Mouse (Mus musculus): ENCODE data around the gene Ptprt.

Ptprt gene

GRCm38 (mm10) chr2:162660941-162661386, at the start of gene Ptprt:
Gene Ptprt (minus strand): TSS chr2:162661147.
- peak; percentile 51 for DNase-seq

GRCm38 (mm10) chr2:162710443-162710842, 49.5 kb upstream of the Ptprt start:
- no peak for DNase-seq

GRCm38 (mm10) chr2:162699691-162700090, 38.7 kb upstream of the Ptprt start:
- DNase-seq, result no peak

GRCm38 (mm10) chr2:162699036-162699435, 38.1 kb upstream of the Ptprt start:
- DNase-seq, result no peak

GRCm38 (mm10) chr2:162698068-162698467, 37.1 kb upstream of the Ptprt start:
- DNase-seq, result no peak

- peak; percentile 8 for DNase-seq
Observed at GRCm38 (mm10) chr2:162697151-162697550, 36.2 kb upstream of the Ptprt start.

GRCm38 (mm10) chr2:162692143-162692542, 31.2 kb upstream of the Ptprt start:
- no peak for DNase-seq

GRCm38 (mm10) chr2:162682674-162683073, 21.7 kb upstream of the Ptprt start:
- DNase-seq, result peak; percentile 26

GRCm38 (mm10) chr2:162662431-162662970, 1.6 kb upstream of the Ptprt start:
- DNase-seq, result no peak

GRCm38 (mm10) chr2:162661733-162662132, 786 bp upstream of the Ptprt start:
- no peak for DNase-seq

GRCm38 (mm10) chr2:162660231-162660940, 561 bp downstream of the Ptprt start:
- no peak for DNase-seq

GRCm38 (mm10) chr2:162658997-162659396, 1.9 kb downstream of the Ptprt start:
- peak; percentile 78 for DNase-seq

GRCm38 (mm10) chr2:162657541-162657940, 3.4 kb downstream of the Ptprt start:
- DNase-seq, result no peak

- no peak for DNase-seq
Observed at GRCm38 (mm10) chr2:162654416-162654815, 6.5 kb downstream of the Ptprt start.

GRCm38 (mm10) chr2:162638676-162639075, 22.3 kb downstream of the Ptprt start:
- DNase-seq, result peak; percentile 93

GRCm38 (mm10) chr2:162637537-162637936, 23.4 kb downstream of the Ptprt start:
- DNase-seq, result no peak

- peak; percentile 37 for DNase-seq
Observed at GRCm38 (mm10) chr2:162636387-162637009, 24.4 kb downstream of the Ptprt start.

GRCm38 (mm10) chr2:162634901-162635300, 26.0 kb downstream of the Ptprt start:
- DNase-seq, result no peak

GRCm38 (mm10) chr2:162626076-162626475, 34.9 kb downstream of the Ptprt start:
- no peak for DNase-seq

GRCm38 (mm10) chr2:162624707-162625106, 36.2 kb downstream of the Ptprt start:
- no peak for DNase-seq

GRCm38 (mm10) chr2:162614256-162614655, 46.7 kb downstream of the Ptprt start:
- DNase-seq, result no peak

- DNase-seq, result no peak
Observed at GRCm38 (mm10) chr2:162613480-162613879, 47.5 kb downstream of the Ptprt start.

- no peak for DNase-seq
Observed at GRCm38 (mm10) chr2:162602721-162603120, 58.2 kb downstream of the Ptprt start.

- DNase-seq, result no peak
Observed at GRCm38 (mm10) chr2:162591388-162591787, 69.6 kb downstream of the Ptprt start.

Data from cerebellum, adult 11-12 months (tissue).